Mouse (Mus musculus) frontal cortex, postnatal 10 days (tissue): ENCODE results near the gene Lsr.

ENCODE experiments used
- DNase-seq, 2 experiments: peaks; one replicate each; pipeline ENCODE4 v3.0.0; 2022; ENCODE audit warnings: low spot score in 2 of 2, mixed read lengths in 1 of 2

Gene Lsr

GRCm38 (mm10) chr7:30973251-30973500 lies at the start of gene Lsr:
TSS of gene Lsr (minus strand) at chr7:30973464.
- DNase-seq = no peak

GRCm38 (mm10) chr7:31017104-31017901 lies 44.0 kb upstream of the Lsr start:
- peak; percentile 35 to 36 for DNase-seq

- no peak for DNase-seq
Measured at GRCm38 (mm10) chr7:31012971-31013370, 39.7 kb upstream of the Lsr start.

- no peak for DNase-seq
Measured at GRCm38 (mm10) chr7:31008889-31009288, 35.6 kb upstream of the Lsr start.

GRCm38 (mm10) chr7:31008175-31008574 lies 34.9 kb upstream of the Lsr start:
- no peak for DNase-seq

- no peak for DNase-seq
Measured at GRCm38 (mm10) chr7:31007775-31008174, 34.5 kb upstream of the Lsr start.

GRCm38 (mm10) chr7:31002650-31003049 lies 29.4 kb upstream of the Lsr start:
- DNase-seq = no peak

GRCm38 (mm10) chr7:31000505-31001020 lies 27.3 kb upstream of the Lsr start:
- peak; percentile 16 to 17 for DNase-seq

GRCm38 (mm10) chr7:30996491-30996890 lies 23.2 kb upstream of the Lsr start:
- DNase-seq = no peak

- no peak for DNase-seq
Measured at GRCm38 (mm10) chr7:30993986-30994385, 20.7 kb upstream of the Lsr start.

- no peak for DNase-seq
Measured at GRCm38 (mm10) chr7:30992148-30992547, 18.9 kb upstream of the Lsr start.

GRCm38 (mm10) chr7:30988519-30989162 lies 15.4 kb upstream of the Lsr start:
- no peak for DNase-seq

GRCm38 (mm10) chr7:30985357-30985756 lies 12.1 kb upstream of the Lsr start:
- DNase-seq = no peak

GRCm38 (mm10) chr7:30981703-30982102 lies 8.4 kb upstream of the Lsr start:
- DNase-seq = no peak

- peak; percentile 71 to 72 for DNase-seq
Measured at GRCm38 (mm10) chr7:30973501-30974289, 431 bp upstream of the Lsr start, which contains the start of gene Fam187b. TSS of gene Fam187b (plus strand) at chr7:30973790.

GRCm38 (mm10) chr7:30972426-30973250 lies 626 bp downstream of the Lsr start:
- no peak for DNase-seq

GRCm38 (mm10) chr7:30971901-30972300 lies 1.4 kb downstream of the Lsr start:
- no peak for DNase-seq

- DNase-seq = no peak
Measured at GRCm38 (mm10) chr7:30969174-30969573, 4.1 kb downstream of the Lsr start.

GRCm38 (mm10) chr7:30968611-30969010 lies 4.7 kb downstream of the Lsr start:
- no peak for DNase-seq

GRCm38 (mm10) chr7:30966657-30967056 lies 6.6 kb downstream of the Lsr start:
- no peak for DNase-seq

- no peak for DNase-seq
Measured at GRCm38 (mm10) chr7:30965677-30966076, 7.6 kb downstream of the Lsr start.

- no peak for DNase-seq
Measured at GRCm38 (mm10) chr7:30964366-30964765, 8.9 kb downstream of the Lsr start.
